Mouse (Mus musculus): ENCODE measurements at regions not wholly inside any gene's neighbourhood (a gene's known extent, or its start where the extent isn't known, plus 50 kb on each side); places are given as distances from the start of the nearest gene placed in this dataset.

GRCm38 (mm10) chr1:35759600-35759999 is 308.6 kb upstream of the Hs6st1 start:
- TF ChIP-seq CTCF (IDR thresholded peaks at IDR 0.05; ENCODE audit: borderline replicate concordance, insufficient read depth, low read depth, low read length) (no peak), POLR2A (IDR thresholded peaks at IDR 0.05; ENCODE audit: borderline replicate concordance, insufficient read depth, low read length) (no peak)
